Mouse (Mus musculus): ENCODE results near the gene Tjp1. TPM values are rescaled to one million over a fixed set of nuclear protein-coding genes. Genes with fewer than 3 reads are reported as not detected.

The Tjp1 gene
- total and polyA plus RNA-seq, 2 experiments = 6.4 to 19.1 TPM

DNA sequence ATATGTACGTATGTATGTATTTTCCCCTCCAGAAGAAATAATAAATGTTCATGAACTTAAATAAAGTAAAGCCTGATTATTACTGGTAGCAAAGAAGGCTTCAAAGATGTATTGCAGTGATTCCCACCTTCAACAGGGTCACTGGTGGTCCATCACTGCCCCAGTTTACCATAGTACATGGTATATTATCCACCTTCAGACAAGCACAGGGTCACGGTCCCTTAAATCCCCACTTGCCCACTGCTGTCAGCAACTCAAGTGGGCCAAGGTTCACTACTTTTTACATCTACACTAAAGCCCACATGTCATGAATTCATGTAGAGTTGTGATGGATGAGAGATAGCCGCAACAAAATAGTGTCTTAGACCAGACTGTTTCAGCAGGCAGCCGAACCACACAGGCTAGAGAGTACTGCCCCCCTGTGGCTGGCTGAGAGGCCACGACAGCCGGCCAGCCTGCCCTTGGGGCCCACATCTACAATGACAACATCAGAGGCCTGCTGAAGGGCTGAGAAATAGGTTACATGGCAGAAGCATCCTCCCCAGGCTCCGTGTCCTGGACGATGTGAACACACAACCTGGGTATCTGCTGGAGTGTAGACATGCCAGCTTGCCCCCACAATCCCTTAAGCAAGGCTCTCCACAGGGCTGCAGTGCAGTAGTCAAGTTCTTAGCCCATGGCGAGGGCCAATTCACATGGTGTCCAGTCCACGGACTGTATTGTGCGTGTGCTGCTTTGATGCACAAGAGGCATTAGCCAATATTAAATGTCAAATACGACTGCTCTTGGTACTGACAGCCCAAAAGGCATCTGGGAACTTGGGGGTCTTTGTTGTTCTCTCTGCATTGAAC, 29.6 kb downstream of the Tjp1 start:
- Histone ChIP-seq H3K4me3 (ENCODE audit: insufficient read depth, low read depth, low read length) (no peak overlapping the region), H3K79me2 (ENCODE audit: control insufficient read depth, insufficient read depth, low read length) (no peaks in the 10 kb centered on the region), H3K27ac (replicated peaks; ENCODE audit: insufficient read depth, low read depth, low read length) (no peak overlapping the region), H3K27me3 (ENCODE audit: control insufficient read depth, insufficient read depth, low read length) (no peaks in the 10 kb centered on the region), H3K36me3 (ENCODE audit: control insufficient read depth, insufficient read depth, low read length) (no peaks in the 10 kb centered on the region), H3K4me1 (ENCODE audit: control insufficient read depth, insufficient read depth, low read length) (no peaks in the 10 kb centered on the region), H3K9ac (ENCODE audit: low read depth, low read length) (no peak overlapping the region)
- 53% methylated on average over 12 of the region's 12 CpGs for WGBS
- TF ChIP-seq POLR2A (IDR thresholded peaks at IDR 0.05; ENCODE audit: extremely low read depth, insufficient read depth, low read length) = no peak
- TF ChIP-seq CTCF (IDR thresholded peaks at IDR 0.05; ENCODE audit: low read depth, low read length) = peak; percentile 93
- DNase-seq (ENCODE audit: extremely low read depth, low read depth, low spot score) = peak; percentile 31

- no peak for DNase-seq (ENCODE audit: extremely low read depth, low read depth, low spot score)
- H3K9ac ChIP-seq (ENCODE audit: low read depth, low read length) = no peak overlapping the region
- H3K4me3 ChIP-seq (ENCODE audit: insufficient read depth, low read depth, low read length) = no peak overlapping the region
- TF ChIP-seq POLR2A (IDR thresholded peaks at IDR 0.05; ENCODE audit: extremely low read depth, insufficient read depth, low read length) = no peak
- no peak for TF ChIP-seq CTCF (IDR thresholded peaks at IDR 0.05; ENCODE audit: low read depth, low read length)
- no peaks in the 10 kb centered on the region for H3K27me3 ChIP-seq (ENCODE audit: control insufficient read depth, insufficient read depth, low read length)
- H3K79me2 ChIP-seq (ENCODE audit: control insufficient read depth, insufficient read depth, low read length) = no peaks in the 10 kb centered on the region
- no peaks in the 10 kb centered on the region for H3K4me1 ChIP-seq (ENCODE audit: control insufficient read depth, insufficient read depth, low read length)
- 80% methylated on average over 7 of the region's 7 CpGs for WGBS
- H3K36me3 ChIP-seq (ENCODE audit: control insufficient read depth, insufficient read depth, low read length) = no peaks in the 10 kb centered on the region
- no peak overlapping the region for H3K27ac ChIP-seq (replicated peaks; ENCODE audit: insufficient read depth, low read depth, low read length)
Observed at GRCm38 (mm10) chr7:65490526-65490925, 37.1 kb downstream of the Tjp1 start.

DNA sequence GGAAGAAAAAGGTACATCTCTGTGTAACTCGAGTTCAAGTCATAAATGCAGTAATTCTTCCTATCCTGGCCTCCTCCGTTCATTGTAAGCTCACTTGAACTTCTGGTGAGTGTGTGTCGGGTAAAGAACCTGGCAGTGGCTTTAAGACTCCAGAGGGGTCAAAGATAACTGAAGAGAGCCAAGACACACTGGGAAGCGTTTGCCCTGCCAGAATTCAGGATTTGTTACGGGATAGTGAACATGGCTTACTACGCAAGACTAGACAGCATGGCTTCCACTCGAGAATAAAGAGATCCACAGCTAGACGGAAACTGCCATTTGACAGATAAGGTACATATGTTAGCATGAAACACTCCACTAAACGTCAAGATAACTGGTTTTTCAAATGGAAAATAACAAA, 37.8 kb downstream of the Tjp1 start:
- no peaks in the 10 kb centered on the region for H3K79me2 ChIP-seq (ENCODE audit: control insufficient read depth, insufficient read depth, low read length)
- 85% methylated on average over 9 of the region's 9 CpGs for WGBS
- TF ChIP-seq POLR2A (IDR thresholded peaks at IDR 0.05; ENCODE audit: extremely low read depth, insufficient read depth, low read length) (no peak), CTCF (IDR thresholded peaks at IDR 0.05; ENCODE audit: low read depth, low read length) (no peak)
- no peaks in the 10 kb centered on the region for H3K4me1 ChIP-seq (ENCODE audit: control insufficient read depth, insufficient read depth, low read length)
- H3K27ac ChIP-seq (replicated peaks; ENCODE audit: insufficient read depth, low read depth, low read length) = no peak overlapping the region
- no peak overlapping the region for H3K4me3 ChIP-seq (ENCODE audit: insufficient read depth, low read depth, low read length)
- H3K27me3 ChIP-seq (ENCODE audit: control insufficient read depth, insufficient read depth, low read length) = no peaks in the 10 kb centered on the region
- H3K9ac ChIP-seq (ENCODE audit: low read depth, low read length) = no peak overlapping the region
- H3K36me3 ChIP-seq (ENCODE audit: control insufficient read depth, insufficient read depth, low read length) = no peaks in the 10 kb centered on the region
- DNase-seq (ENCODE audit: extremely low read depth, low read depth, low spot score) = no peak

- TF ChIP-seq POLR2A (IDR thresholded peaks at IDR 0.05; ENCODE audit: extremely low read depth, insufficient read depth, low read length) = no peak
- no peaks in the 10 kb centered on the region for H3K79me2 ChIP-seq (ENCODE audit: control insufficient read depth, insufficient read depth, low read length)
- peaks cover 2% of the 10 kb centered on the region; the same call in 1 of the 2 replicates for H3K4me1 ChIP-seq (ENCODE audit: control insufficient read depth, insufficient read depth, low read length)
- H3K9ac ChIP-seq (ENCODE audit: low read depth, low read length) = no peak overlapping the region
- WGBS = 97% methylated on average over 6 of the region's 6 CpGs
- no peaks in the 10 kb centered on the region for H3K27me3 ChIP-seq (ENCODE audit: control insufficient read depth, insufficient read depth, low read length)
- H3K27ac ChIP-seq (replicated peaks; ENCODE audit: insufficient read depth, low read depth, low read length) = no peak overlapping the region
- no peaks in the 10 kb centered on the region for H3K36me3 ChIP-seq (ENCODE audit: control insufficient read depth, insufficient read depth, low read length)
- DNase-seq (ENCODE audit: extremely low read depth, low read depth, low spot score) = no peak
- no peak overlapping the region for H3K4me3 ChIP-seq (ENCODE audit: insufficient read depth, low read depth, low read length)
Observed at GRCm38 (mm10) chr7:65489195-65489594, 38.4 kb downstream of the Tjp1 start.

DNA sequence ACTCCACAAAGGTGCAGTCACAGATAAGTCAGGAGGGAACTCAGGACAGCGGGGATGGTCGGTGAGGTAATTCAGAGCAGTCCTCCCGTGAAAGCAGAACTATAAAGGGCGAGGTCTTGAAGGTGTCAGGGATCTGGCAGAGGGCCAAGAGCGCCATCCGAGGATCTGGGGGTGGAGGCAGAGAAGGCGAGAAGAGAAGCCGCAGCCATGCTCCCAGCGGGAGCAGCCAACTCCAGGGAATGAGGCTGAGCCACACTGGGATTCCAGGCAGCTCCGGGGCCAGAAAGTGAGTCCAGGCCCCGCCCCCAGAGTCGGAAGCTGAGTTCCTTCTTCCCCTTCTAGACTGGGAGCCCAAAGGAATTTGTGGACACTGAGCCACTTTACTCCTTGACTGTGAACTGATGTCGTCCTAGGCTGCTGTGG, 41.3 kb downstream of the Tjp1 start:
- no peaks in the 10 kb centered on the region for H3K27me3 ChIP-seq (ENCODE audit: control insufficient read depth, insufficient read depth, low read length)
- H3K9ac ChIP-seq (ENCODE audit: low read depth, low read length) = no peak overlapping the region
- H3K4me3 ChIP-seq (ENCODE audit: insufficient read depth, low read depth, low read length) = no peak overlapping the region; the same call in 1 of the 2 replicates
- no peak for DNase-seq (ENCODE audit: extremely low read depth, low read depth, low spot score)
- H3K27ac ChIP-seq (replicated peaks; ENCODE audit: insufficient read depth, low read depth, low read length) = no peak overlapping the region
- WGBS = 19% methylated on average over 13 of the region's 13 CpGs
- H3K79me2 ChIP-seq (ENCODE audit: control insufficient read depth, insufficient read depth, low read length) = no peaks in the 10 kb centered on the region
- TF ChIP-seq CTCF (IDR thresholded peaks at IDR 0.05; ENCODE audit: low read depth, low read length) (no peak), POLR2A (IDR thresholded peaks at IDR 0.05; ENCODE audit: extremely low read depth, insufficient read depth, low read length) (no peak)
- no peaks in the 10 kb centered on the region for H3K36me3 ChIP-seq (ENCODE audit: control insufficient read depth, insufficient read depth, low read length)
- H3K4me1 ChIP-seq (ENCODE audit: control insufficient read depth, insufficient read depth, low read length) = peaks cover 2% of the 10 kb centered on the region; the same call in 1 of the 2 replicates

- no peak overlapping the region for H3K4me3 ChIP-seq (ENCODE audit: insufficient read depth, low read depth, low read length)
- H3K79me2 ChIP-seq (ENCODE audit: control insufficient read depth, insufficient read depth, low read length) = no peaks in the 10 kb centered on the region
- no peaks in the 10 kb centered on the region for H3K27me3 ChIP-seq (ENCODE audit: control insufficient read depth, insufficient read depth, low read length)
- TF ChIP-seq POLR2A (IDR thresholded peaks at IDR 0.05; ENCODE audit: extremely low read depth, insufficient read depth, low read length) = no peak
- TF ChIP-seq CTCF (IDR thresholded peaks at IDR 0.05; ENCODE audit: low read depth, low read length) = no peak
- 67% methylated on average over 5 of the region's 5 CpGs for WGBS
- H3K36me3 ChIP-seq (ENCODE audit: control insufficient read depth, insufficient read depth, low read length) = no peaks in the 10 kb centered on the region
- H3K4me1 ChIP-seq (ENCODE audit: control insufficient read depth, insufficient read depth, low read length) = peaks cover 2% of the 10 kb centered on the region; the same call in 1 of the 2 replicates
- no peak for DNase-seq (ENCODE audit: extremely low read depth, low read depth, low spot score)
- no peak overlapping the region for H3K9ac ChIP-seq (ENCODE audit: low read depth, low read length)
- H3K27ac ChIP-seq (replicated peaks; ENCODE audit: insufficient read depth, low read depth, low read length) = no peak overlapping the region
Observed at GRCm38 (mm10) chr7:65484170-65484778, 43.3 kb downstream of the Tjp1 start.

Measured in liver, adult 2 months (tissue).